Mouse (Mus musculus) olfactory bulb, adult 2 months (tissue): ENCODE data around the gene Gatad2b.

Experiments used
- CTCF ChIP-seq: fragments of 200-500 bp; IDR thresholded peaks from 2 replicates; pipeline ENCODE4 v1.5.1; 2012; ENCODE audit warnings: low read depth, mild to moderate bottlenecking, low read length, moderate library complexity; ENCODE audit not compliant: insufficient read depth
- POLR2A ChIP-seq: fragments of 200-500 bp; IDR thresholded peaks from 2 replicates; pipeline ENCODE4 v1.6.1; 2012; ENCODE audit warnings: mild to moderate bottlenecking, low read depth, low read length, moderate library complexity; ENCODE audit not compliant: insufficient read depth

- TF ChIP-seq CTCF = no peak
- TF ChIP-seq POLR2A = no peak
Observed at GRCm38 (mm10) chr3:90263121-90263771, 29.7 kb upstream of the Gatad2b start.
